Mouse (Mus musculus): ENCODE measurements around the gene Dmxl2. TPM values are rescaled to one million over a fixed set of nuclear protein-coding genes. Genes with fewer than 3 reads are reported as not detected.

The Dmxl2 gene
- polyA plus RNA-seq (2021; fragmentation: Nextera tagmentation): 32.2 and 38.0 TPM in 2 replicates
- long read RNA-seq, experiment 1, partial matches to known transcripts: 69 of 79 reads
- long read RNA-seq, experiment 1, other reads (novel, unspliced or antisense): 8 of 79 reads
- long read RNA-seq, experiment 2, partial matches to known transcripts: 77 of 86 reads
- long read RNA-seq, experiment 2, other reads (novel, unspliced or antisense): 7 of 86 reads

GRCm38 (mm10) chr9:54501453-54502110 is at the start of gene Dmxl2:
TSS of gene Dmxl2 (minus strand) at chr9:54501626.

GRCm38 (mm10) chr9:54538684-54539083 is 37.3 kb upstream of the Dmxl2 start, which contains the start of gene Sh2d7:
TSS of gene Sh2d7 (plus strand) at chr9:54538984.

Other genes with a start within 250 kb of the Dmxl2 start
- not detected in 2 replicates for gene Cyp19a1, start 233.5 kb downstream of the Dmxl2 start, polyA plus RNA-seq (2021; fragmentation: Nextera tagmentation)
- 0.29 TPM in 2 replicates for gene Gldn, start 215.1 kb downstream of the Dmxl2 start, polyA plus RNA-seq (2021; fragmentation: Nextera tagmentation)
- gene Sh2d7, start 37.4 kb upstream of the Dmxl2 start, polyA plus RNA-seq (2021; fragmentation: Nextera tagmentation): 0.05 TPM in 1 of 2 replicates, not detected in the other
- 39.9 and 50.3 TPM in 2 replicates for gene Cib2, start 58.6 kb upstream of the Dmxl2 start, polyA plus RNA-seq (2021; fragmentation: Nextera tagmentation)
- 364 and 382 TPM in 2 replicates for gene Idh3a, start 84.7 kb upstream of the Dmxl2 start, polyA plus RNA-seq (2021; fragmentation: Nextera tagmentation)
- 205 and 207 TPM in 2 replicates for gene Acsbg1, start 160.2 kb upstream of the Dmxl2 start, polyA plus RNA-seq (2021; fragmentation: Nextera tagmentation)
- 9.6 and 9.9 TPM in 2 replicates for gene Dnaja4, start 197.2 kb upstream of the Dmxl2 start, polyA plus RNA-seq (2021; fragmentation: Nextera tagmentation)
- gene Wdr61, start 232.9 kb upstream of the Dmxl2 start, polyA plus RNA-seq (2021; fragmentation: Nextera tagmentation): 78.7 and 81.5 TPM in 2 replicates